Mouse (Mus musculus) embryonic facial prominence, embryonic 11.5 days (tissue): Measurements from ENCODE around the gene 2310034G01Rik. TPM values are rescaled to one million over a fixed set of nuclear protein-coding genes. Genes with fewer than 3 reads are reported as not detected.

Source experiments
- ATAC-seq: fragments of 200-750 bp; cut with Nextera tagmentation; replicated peaks from 2 replicates; pipeline ENCODE4 v1.8.0; 2017; ENCODE audit warnings: low read depth; ENCODE audit not compliant: insufficient number of reproducible peaks, low FRiP score, low TSS enrichment
- DNase-seq: peaks from one replicate; pipeline ENCODE4 v3.0.0-alpha.2; 2015; ENCODE audit warnings: low spot score
- H3K27ac ChIP-seq: fragments of 300-500 bp; sonication (generic); replicated peaks from 2 replicates; pipeline ENCODE4 v1.5.1; 2014; ENCODE audit warnings: mild to moderate bottlenecking, low read depth, low read length, control low read depth
- H3K27me3 ChIP-seq: fragments of 300-500 bp; sonication (generic); 2 replicates; pipeline ENCODE4 v1.6.1; 2014; ENCODE audit warnings: mild to moderate bottlenecking, low read length, moderate library complexity, mixed read lengths; ENCODE audit not compliant: control insufficient read depth, insufficient read depth
- H3K36me3 ChIP-seq: fragments of 300-500 bp; sonication (generic); replicated peaks from 2 replicates; pipeline ENCODE4 v1.6.1; 2014; ENCODE audit warnings: low read depth, mild to moderate bottlenecking, low read length, moderate library complexity, mixed read lengths; ENCODE audit not compliant: control insufficient read depth, insufficient read depth
- H3K4me1 ChIP-seq: fragments of 300-500 bp; sonication (generic); 2 replicates; pipeline ENCODE4 v1.6.1; 2014; ENCODE audit warnings: low read length, mixed read lengths; ENCODE audit not compliant: control insufficient read depth, insufficient read depth
- H3K4me2 ChIP-seq: fragments of 300-500 bp; sonication (generic); 2 replicates; pipeline ENCODE4 v1.6.1; 2014; ENCODE audit warnings: low read depth, mild to moderate bottlenecking, control low read depth, low read length, moderate library complexity
- H3K4me3 ChIP-seq: fragments of 300-500 bp; sonication (generic); 2 replicates; pipeline ENCODE4 v1.5.1; 2014; ENCODE audit warnings: low read depth, low read length, control low read depth
- H3K9ac ChIP-seq: fragments of 300-500 bp; sonication (generic); replicated peaks from 2 replicates; pipeline ENCODE4 v1.6.1; 2014; ENCODE audit warnings: mild to moderate bottlenecking, control low read depth, low read length
- H3K9me3 ChIP-seq: fragments of 300-500 bp; sonication (generic); replicated peaks from 2 replicates; pipeline ENCODE4 v1.6.1; 2016; ENCODE audit warnings: mild to moderate bottlenecking, low read length, inconsistent platforms, mixed read lengths; ENCODE audit not compliant: control insufficient read depth
- WGBS: fragments of 180-500 bp; shearing (Covaris S2); extraction: QIAGEN DNeasy Blood & Tissue Kit; methylation state at CpG from one replicate; pipeline ENCODE4 v1.1.7; 2014; 5-methylcytosine and 5-hydroxymethylcytosine counted together
- polyA plus RNA-seq: library from polyadenylated mRNA; unstranded; fragments of >200 nt; fragmentation: Nextera tagmentation; extraction: Ambion mirVana; gene quantifications from 2 replicates; pipeline ENCODE4 v1.2.1, GENCODE M21; 2014

2310034G01Rik gene
- polyA plus RNA-seq, 1 experiment from 2014 or later: 1.1 TPM

- DNase-seq (peak; percentile 59), ATAC-seq (no peak)
- H3K9ac ChIP-seq: no peak overlapping the region
- 30% methylated on average over 4 of the region's 4 CpGs for WGBS
- H3K4me2 ChIP-seq: no peak overlapping the region
- H3K4me3 ChIP-seq: no peak overlapping the region
- no peaks in the 10 kb centered on the region for H3K9me3 ChIP-seq
- H3K27ac ChIP-seq: no peak overlapping the region
- no peaks in the 10 kb centered on the region for H3K4me1 ChIP-seq
- no peaks in the 10 kb centered on the region for H3K36me3 ChIP-seq
- no peaks in the 10 kb centered on the region for H3K27me3 ChIP-seq
These were observed 19.1 kb upstream of the 2310034G01Rik start for GRCm38 (mm10) chr19:46369204-46369603.

DNA sequence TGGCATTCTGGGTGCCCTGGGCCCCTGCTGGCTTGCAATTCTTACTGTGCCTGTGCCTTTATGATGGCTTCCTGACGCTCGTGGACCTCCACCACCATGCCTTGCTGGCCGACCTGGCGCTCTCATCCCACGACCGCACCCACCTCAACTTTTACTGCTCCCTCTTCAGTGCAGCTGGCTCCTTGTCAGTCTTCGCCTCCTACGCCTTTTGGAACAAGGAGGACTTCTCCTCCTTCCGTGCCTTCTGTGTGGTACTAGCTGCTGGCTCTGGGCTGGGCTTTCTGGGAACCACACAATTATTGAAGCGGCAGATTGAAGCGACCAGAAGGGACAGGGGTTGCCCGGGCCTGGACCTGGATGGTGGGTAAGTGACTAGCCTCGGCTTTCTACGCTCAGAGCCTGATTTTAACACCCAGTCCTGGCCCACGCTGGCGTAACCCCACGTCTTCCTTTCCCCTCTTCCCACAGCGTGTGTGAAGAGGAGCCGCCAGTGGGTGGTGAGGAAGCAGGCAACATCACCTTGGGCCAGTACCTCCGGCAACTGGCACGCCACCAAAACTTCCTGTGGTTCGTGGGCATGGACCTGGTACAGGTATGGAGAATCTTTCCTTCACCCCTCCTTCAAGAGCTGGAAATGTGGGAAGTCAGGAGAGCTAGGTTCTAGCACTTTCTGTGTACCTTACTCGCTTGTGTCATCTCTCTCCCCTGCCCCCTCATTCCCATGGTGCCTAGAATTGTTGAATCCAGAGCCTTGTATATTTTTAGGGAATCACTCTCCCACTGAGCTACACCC lies 17.9 kb upstream of the 2310034G01Rik start:
- Histone ChIP-seq H3K9ac (no peak overlapping the region), H3K27ac (no peak overlapping the region), H3K4me1 (no peaks in the 10 kb centered on the region), H3K9me3 (no peaks in the 10 kb centered on the region), H3K36me3 (no peaks in the 10 kb centered on the region), H3K4me3 (no peak overlapping the region), H3K27me3 (no peaks in the 10 kb centered on the region), H3K4me2 (no peak overlapping the region)
- 86% methylated on average over 23 of the region's 23 CpGs for WGBS
- no peak for DNase-seq
- no peak for ATAC-seq

GRCm38 (mm10) chr19:46363294-46364009 lies 13.3 kb upstream of the 2310034G01Rik start:
- no peak overlapping the region for H3K4me3 ChIP-seq
- H3K27me3 ChIP-seq: peaks cover 3% of the 10 kb centered on the region
- no peak overlapping the region for H3K4me2 ChIP-seq
- H3K9me3 ChIP-seq: no peaks in the 10 kb centered on the region
- no peaks in the 10 kb centered on the region for H3K36me3 ChIP-seq
- 86% methylated on average over 11 of the region's 11 CpGs for WGBS
- no peak overlapping the region for H3K9ac ChIP-seq
- no peak overlapping the region for H3K27ac ChIP-seq
- no peaks in the 10 kb centered on the region for H3K4me1 ChIP-seq
- DNase-seq: no peak
- no peak for ATAC-seq

DNA sequence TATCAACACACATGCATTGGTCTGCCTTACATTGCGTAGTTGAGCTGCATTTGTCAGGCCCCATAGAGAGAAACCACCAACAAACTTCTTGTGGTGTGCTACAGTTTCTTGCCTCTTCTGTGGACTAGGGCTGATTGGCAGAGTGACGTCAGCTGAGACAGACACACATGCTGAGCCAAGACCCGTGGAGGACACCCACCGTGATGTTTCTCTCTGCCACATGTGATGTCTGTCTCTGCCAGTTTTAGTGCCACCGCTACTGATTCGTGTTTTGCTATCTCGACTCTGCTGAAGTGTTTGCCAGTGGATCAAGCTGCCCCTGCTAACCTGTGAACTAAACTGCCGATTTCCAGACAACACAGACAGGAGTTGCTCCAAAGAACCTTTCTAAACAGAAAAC lies 12.0 kb upstream of the 2310034G01Rik start:
- DNase-seq (no peak), ATAC-seq (no peak)
- Histone ChIP-seq H3K36me3 (no peaks in the 10 kb centered on the region), H3K4me1 (no peaks in the 10 kb centered on the region), H3K9me3 (no peaks in the 10 kb centered on the region), H3K9ac (no peak overlapping the region), H3K27ac (no peak overlapping the region), H3K27me3 (peaks cover 8% of the 10 kb centered on the region), H3K4me3 (no peak overlapping the region), H3K4me2 (no peak overlapping the region)
- WGBS: 84% methylated on average over 8 of the region's 8 CpGs

- DNase-seq: no peak
- H3K36me3 ChIP-seq: no peaks in the 10 kb centered on the region
- H3K4me3 ChIP-seq: no peak overlapping the region
- H3K9me3 ChIP-seq: no peaks in the 10 kb centered on the region
- H3K4me1 ChIP-seq: no peaks in the 10 kb centered on the region; the same call in 1 of the 2 replicates
- H3K27me3 ChIP-seq: peaks cover 10% of the 10 kb centered on the region
- H3K27ac ChIP-seq: no peak overlapping the region
- 58% methylated on average over 4 of the region's 4 CpGs for WGBS
- no peak overlapping the region for H3K9ac ChIP-seq
- no peak overlapping the region for H3K4me2 ChIP-seq
- no peak for ATAC-seq
These were observed 8.3 kb upstream of the 2310034G01Rik start for GRCm38 (mm10) chr19:46358381-46358780.

DNA sequence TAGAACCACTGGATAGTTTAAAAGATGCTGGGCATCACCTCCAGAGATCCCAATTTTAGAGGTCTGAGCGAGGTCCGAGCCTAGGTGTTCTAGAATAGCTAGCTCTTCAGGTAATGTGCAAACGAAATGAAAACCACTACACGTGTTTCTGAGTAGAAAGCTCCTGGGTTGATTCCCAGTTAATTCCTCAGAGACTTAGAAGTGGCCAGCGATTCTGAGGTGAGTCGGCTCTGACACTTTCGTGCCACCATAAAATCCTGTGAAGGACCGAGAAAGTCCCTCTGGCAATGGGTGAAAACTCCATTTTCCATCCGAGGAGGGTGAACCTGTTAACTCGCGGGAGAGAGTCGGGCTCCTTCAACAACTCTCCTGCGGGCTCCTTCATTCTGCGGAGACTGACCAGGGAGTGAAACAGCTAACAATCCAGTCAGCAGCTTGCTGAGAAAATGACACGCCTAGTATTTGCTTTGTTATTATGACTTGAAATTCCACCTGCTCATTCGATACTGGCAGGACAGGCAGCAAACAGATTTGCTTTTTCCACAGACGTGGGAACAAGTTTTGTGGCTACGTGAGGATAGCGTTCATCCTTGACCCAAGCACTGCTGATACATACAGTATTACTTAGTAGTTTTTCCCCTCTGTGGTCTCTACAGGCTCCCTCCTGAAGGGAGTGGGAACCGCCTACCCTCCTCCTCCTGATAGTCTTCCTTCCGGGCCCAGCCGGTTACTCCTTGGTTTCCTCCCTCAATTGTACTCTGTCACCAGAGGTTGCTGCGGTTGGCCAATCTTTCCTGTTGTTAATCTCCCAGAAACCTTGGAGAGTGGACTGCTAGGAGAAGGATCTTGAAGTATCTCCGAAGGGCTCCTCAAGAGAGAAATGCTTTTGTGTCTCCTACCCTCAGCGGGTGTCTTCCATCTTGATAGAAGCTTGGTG lies 7.5 kb upstream of the 2310034G01Rik start:
- Histone ChIP-seq H3K4me1 (no peaks in the 10 kb centered on the region; the same call in 1 of the 2 replicates), H3K4me3 (peak overlapping the region; percentile 44), H3K9ac (no peak overlapping the region), H3K36me3 (no peaks in the 10 kb centered on the region), H3K27me3 (peaks cover 10% of the 10 kb centered on the region), H3K9me3 (no peaks in the 10 kb centered on the region), H3K27ac (no peak overlapping the region), H3K4me2 (peak overlapping the region; percentile 87)
- ATAC-seq (no peak), DNase-seq (no peak)
- 18% methylated on average over 25 of the region's 25 CpGs for WGBS

DNA sequence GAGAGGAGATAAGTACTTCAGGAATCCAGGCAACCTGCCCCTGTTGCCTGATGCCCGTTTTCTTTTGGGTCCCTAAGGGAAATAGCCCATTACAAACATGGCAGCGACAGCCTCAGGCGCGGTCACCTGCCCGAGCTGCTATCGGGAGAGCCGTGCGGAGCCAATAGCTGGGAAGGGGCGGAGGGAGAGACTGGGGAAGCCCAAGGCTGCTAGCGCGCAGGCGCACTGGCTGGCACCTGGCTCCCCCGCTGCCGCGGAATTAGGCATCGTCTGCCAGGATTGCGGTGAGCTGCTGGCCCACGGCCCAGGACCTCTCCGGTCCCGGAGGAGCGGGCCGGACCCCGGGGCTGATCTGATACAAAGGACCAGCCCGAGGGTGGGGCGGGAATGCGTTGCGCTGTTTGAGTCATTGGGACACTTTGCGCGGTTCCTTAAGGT lies 6.6 kb upstream of the 2310034G01Rik start:
- H3K36me3 ChIP-seq: no peaks in the 10 kb centered on the region
- peak overlapping the region; percentile 87 for H3K4me2 ChIP-seq
- peaks cover 10% of the 10 kb centered on the region for H3K27me3 ChIP-seq
- WGBS: under 1% methylated on average over 29 of the region's 29 CpGs
- peak overlapping the region; percentile 62 for H3K9ac ChIP-seq
- H3K27ac ChIP-seq: no peak overlapping the region
- H3K4me3 ChIP-seq: peak overlapping the region; percentile 44
- H3K9me3 ChIP-seq: no peaks in the 10 kb centered on the region
- DNase-seq (peak; percentile 90), ATAC-seq (peak; percentile 75)
- H3K4me1 ChIP-seq: no peaks in the 10 kb centered on the region; the same call in 1 of the 2 replicates
